ENCODE assay signal across 8 mouse cellular contexts in the genomic region with DNA sequence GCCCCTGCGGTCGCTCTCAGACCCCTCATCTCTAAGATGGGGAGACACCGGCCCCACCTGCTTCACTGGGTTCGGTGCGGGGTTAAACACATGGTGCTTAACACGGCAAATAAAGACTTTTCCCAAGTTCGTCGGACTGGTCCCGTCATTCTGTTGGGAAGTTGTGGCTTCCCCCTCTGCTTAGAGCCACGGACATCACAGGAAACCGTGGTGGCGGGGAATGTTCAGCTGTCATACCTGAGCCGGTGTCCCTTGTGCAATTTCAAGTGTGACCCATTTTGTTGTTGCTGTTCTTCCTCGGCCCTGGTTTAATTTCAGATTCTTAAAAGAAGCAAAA. TPM values are rescaled to one million over a fixed set of nuclear protein-coding genes. Genes with fewer than 3 reads are reported as not detected.
DNase-seq lines count a peak whose midpoint lies in the region; ATAC-seq lines count a peak whose summit lies in the region.

No protein-coding gene starts in this region.

- H3K4me3 ChIP-seq in kidney, embryonic 16.5 days (ENCODE audit: low read length), result peak overlapping the region; percentile 91
- peak overlapping the region; percentile 96 for H3K4me3 ChIP-seq in hindbrain, embryonic 11.5 days (ENCODE audit: low read depth, low read length)

- peaks cover 13% of the 10 kb centered on the region for H3K36me3 ChIP-seq in kidney, embryonic 16.5 days (ENCODE audit: insufficient read depth, low read length)
- 0 out of 2 replicates have a peak, but pooled peaks cover 3% of the 10 kb centered on the region for H3K36me3 ChIP-seq in hindbrain, embryonic 11.5 days (ENCODE audit: control insufficient read depth, insufficient read depth, low read length)

- DNase-seq in kidney, adult 8-10 months, result no peak
- peak; percentile 29 for DNase-seq in adipocyte (ENCODE audit: low spot score)
- DNase-seq in hindbrain, embryonic 11.5 days (ENCODE audit: low spot score), result no peak
- DNase-seq in thymus, postnatal 36 days, result no peak
- no peak for DNase-seq in ovary, postnatal 10 days (ENCODE audit: low spot score)

- peak overlapping the region; percentile 80 for H3K4me2 ChIP-seq in kidney, embryonic 16.5 days (replicated peaks; ENCODE audit: low read depth, low read length)
- H3K4me2 ChIP-seq in hindbrain, embryonic 11.5 days (replicated peaks; ENCODE audit: low read depth, low read length), result peak overlapping the region; percentile 86

- under 1% methylated on average over 14 of the region's 14 CpGs for WGBS in kidney, embryonic 16.5 days
- WGBS in hindbrain, embryonic 11.5 days, result 1% methylated on average over 14 of the region's 14 CpGs

- peaks cover 17% of the 10 kb centered on the region for H3K4me1 ChIP-seq in kidney, embryonic 16.5 days (ENCODE audit: insufficient read depth, low read length)
- H3K4me1 ChIP-seq in hindbrain, embryonic 11.5 days (replicated peaks; ENCODE audit: control insufficient read depth, insufficient read depth, low read length), result 0 out of 2 replicates have a peak, but pooled peaks cover 2% of the 10 kb centered on the region

- H3K9me3 ChIP-seq in kidney, embryonic 16.5 days (ENCODE audit: low read length), result no peaks in the 10 kb centered on the region
- no peaks in the 10 kb centered on the region for H3K9me3 ChIP-seq in hindbrain, embryonic 11.5 days (ENCODE audit: control insufficient read depth, low read length)

- no peak for ATAC-seq in kidney, embryonic 16.5 days (ENCODE audit: low FRiP score, low TSS enrichment)
- no peak for ATAC-seq in hindbrain, embryonic 11.5 days (ENCODE audit: low FRiP score)
- peak; percentile 6; the same call in 1 of the 2 replicates for ATAC-seq in megakaryocyte-erythroid progenitor cell, adult 5-6 weeks (replicated peaks; ENCODE audit: low FRiP score, low TSS enrichment, poor library complexity, severe bottlenecking)
- ATAC-seq in granulocyte monocyte progenitor cell, adult 5-6 weeks (replicated peaks; ENCODE audit: poor library complexity, severe bottlenecking), result no peak

- H3K27ac ChIP-seq in kidney, embryonic 16.5 days (ENCODE audit: low read length), result peak overlapping the region; percentile 84
- H3K27ac ChIP-seq in hindbrain, embryonic 11.5 days (ENCODE audit: low read depth, low read length), result peak overlapping the region; percentile 76; the same call in 1 of the 2 replicates

- H3K9ac ChIP-seq in kidney, embryonic 16.5 days (replicated peaks; ENCODE audit: low read length), result peak overlapping the region; percentile 95
- peak overlapping the region; percentile 94 for H3K9ac ChIP-seq in hindbrain, embryonic 11.5 days (ENCODE audit: low read depth, low read length)

- no peaks in the 10 kb centered on the region for H3K27me3 ChIP-seq in kidney, embryonic 16.5 days (ENCODE audit: insufficient read depth, low read length)
- no peaks in the 10 kb centered on the region for H3K27me3 ChIP-seq in hindbrain, embryonic 11.5 days (ENCODE audit: control insufficient read depth, insufficient read depth, low read length)

RNA-seq across cellular contexts. Expression of gene Pitpnb, which starts 0.5 kb away (rescaled TPM):
- 112 and 114 TPM in 2 replicates for polyA plus RNA-seq in kidney, embryonic 16.5 days (2015; fragmentation: Nextera tagmentation; extraction: Ambion mirVana)
- polyA plus RNA-seq in hindbrain, embryonic 11.5 days (2014; fragmentation: Nextera tagmentation; extraction: Ambion mirVana), result 120 and 127 TPM in 2 replicates
- total RNA-seq in megakaryocyte-erythroid progenitor cell, adult 5-6 weeks (2014; fragmentation: Nextera tagmentation), result 53.8 and 59.5 TPM in 2 replicates
- 24.2 TPM in 2 replicates for total RNA-seq in megakaryocyte-erythroid progenitor cell, adult 5-6 weeks (2017)
- total RNA-seq in granulocyte monocyte progenitor cell, adult 5-6 weeks (2014; fragmentation: Nextera tagmentation), result 53.5 and 69.0 TPM in 2 replicates
- total RNA-seq in granulocyte monocyte progenitor cell, adult 5-6 weeks (2017), result 18.1 and 26.5 TPM in 2 replicates
